Mouse (Mus musculus) liver, embryonic 14.5 days (tissue): ENCODE data around the gene Agbl5. TPM values are rescaled to one million over a fixed set of nuclear protein-coding genes. Genes with fewer than 3 reads are reported as not detected.

Experiments used
- ATAC-seq: fragments of 200-750 bp; cut with Nextera tagmentation; 2 replicates; pipeline ENCODE4 v1.8.0; 2017; ENCODE audit warnings: moderate number of reproducible peaks, mild to moderate bottlenecking, moderate library complexity; ENCODE audit not compliant: insufficient read depth
- DNase-seq, 3 experiments: peaks; one replicate each; pipeline ENCODE4 v3.0.0-alpha.2; 2012 to 2013; ENCODE audit warnings: low read depth in 3 of 3, low spot score in 3 of 3
- H3K27ac ChIP-seq: fragments of 300-500 bp; sonication (generic); 2 replicates; pipeline ENCODE4 v1.5.1; 2014; ENCODE audit warnings: moderate library complexity, mild to moderate bottlenecking, control low read depth, inconsistent platforms
- H3K27me3 ChIP-seq: fragments of 300-500 bp; sonication (generic); 2 replicates; pipeline ENCODE4 v1.6.1; 2014; ENCODE audit warnings: mild to moderate bottlenecking, low read length, moderate library complexity; ENCODE audit not compliant: control insufficient read depth, insufficient read depth
- H3K36me3 ChIP-seq: fragments of 300-500 bp; sonication (generic); replicated peaks from 2 replicates; pipeline ENCODE4 v1.6.1; 2014; ENCODE audit warnings: low read depth; ENCODE audit not compliant: control insufficient read depth, insufficient read depth
- H3K4me1 ChIP-seq, 2 experiments: fragments of 200-500 bp in 1 of 2; fragments of 300-500 bp in 1 of 2; sonication (generic) in 1 of 2; replicated peaks; 2 replicates each; pipeline ENCODE4 v1.6.1; 2012 to 2014; ENCODE audit warnings: antibody characterized with exemption in 1 of 2, inconsistent platforms in 1 of 2, low read length in 1 of 2; ENCODE audit not compliant: control insufficient read depth in 2 of 2, insufficient read depth in 2 of 2
- H3K4me2 ChIP-seq: fragments of 300-500 bp; sonication (generic); 2 replicates; pipeline ENCODE4 v1.6.1; 2014; ENCODE audit warnings: low read depth, mild to moderate bottlenecking, control low read depth, moderate library complexity
- H3K4me3 ChIP-seq, 2 experiments: fragments of 200-500 bp in 1 of 2; fragments of 300-500 bp in 1 of 2; sonication (generic) in 1 of 2; 2 replicates each; pipeline ENCODE4 v1.5.1; 2012 to 2014; ENCODE audit warnings: low read depth in 2 of 2, low read length in 2 of 2, mild to moderate bottlenecking in 2 of 2, control low read depth in 1 of 2, inconsistent platforms in 1 of 2, moderate library complexity in 1 of 2; ENCODE audit not compliant: insufficient read depth in 1 of 2
- H3K9ac ChIP-seq: fragments of 300-500 bp; sonication (generic); replicated peaks from 2 replicates; pipeline ENCODE4 v1.6.1; 2014; ENCODE audit warnings: mild to moderate bottlenecking, control low read depth, moderate library complexity
- H3K9me3 ChIP-seq: fragments of 300-500 bp; sonication (generic); 2 replicates; pipeline ENCODE4 v1.6.1; 2016; ENCODE audit warnings: low read length, mixed read lengths; ENCODE audit not compliant: control insufficient read depth
- CTCF ChIP-seq: IDR thresholded peaks from 2 replicates; pipeline ENCODE4 v1.5.1; 2016; ENCODE audit warnings: antibody characterized with exemption, low read depth, control low read depth
- EP300 ChIP-seq: IDR thresholded peaks from 2 replicates; pipeline ENCODE4 v1.6.1; 2016; ENCODE audit warnings: antibody characterized with exemption, low read depth
- WGBS: fragments of 180-500 bp; shearing (Covaris S2); extraction: QIAGEN DNeasy Blood & Tissue Kit; methylation state at CpG from one replicate; pipeline ENCODE4 v1.1.7; 2014; ENCODE audit not compliant: insufficient replicate concordance; 5-methylcytosine and 5-hydroxymethylcytosine counted together
- polyA plus RNA-seq, 2 experiments: library from polyadenylated mRNA; depleted of rRNA in 1 of 2; stranded (reverse) in 1 of 2; unstranded in 1 of 2; fragments of >200 nt; fragmentation: Nextera tagmentation in 1 of 2; extraction: Ambion mirVana in 1 of 2; gene quantifications; 2 replicates each; pipeline versions ENCODE4 v1.2.1 to v1.2.3; 2012 to 2014

Gene Agbl5
- polyA plus RNA-seq, 2 experiments: 4.8 to 5.0 TPM

GRCm38 (mm10) chr5:30853522-30853921 is 35.0 kb upstream of the Agbl5 start:
- 73% methylated on average over 4 of the region's 4 CpGs for WGBS
- Histone ChIP-seq H3K4me2 (no peak overlapping the region), H3K36me3 (no peaks in the 10 kb centered on the region), H3K27me3 (no peaks in the 10 kb centered on the region), H3K9ac (no peak overlapping the region), H3K4me1 (no peaks in the 10 kb centered on the region), H3K27ac (no peak overlapping the region), H3K4me3 (no peak overlapping the region), H3K9me3 (no peaks in the 10 kb centered on the region)
- no peak for DNase-seq
- TF ChIP-seq EP300: no peak
- no peak for TF ChIP-seq CTCF
- no peak for ATAC-seq

GRCm38 (mm10) chr5:30855674-30856073 is 32.8 kb upstream of the Agbl5 start:
- no peaks in the 10 kb centered on the region for H3K9me3 ChIP-seq
- H3K4me1 ChIP-seq: no peaks in the 10 kb centered on the region
- ATAC-seq (no peak), DNase-seq (no peak)
- no peaks in the 10 kb centered on the region for H3K27me3 ChIP-seq
- WGBS: 31% methylated on average over 3 of the region's 3 CpGs
- no peak overlapping the region for H3K27ac ChIP-seq
- TF ChIP-seq CTCF (peak; percentile 23), EP300 (no peak)
- no peak overlapping the region for H3K4me2 ChIP-seq
- H3K4me3 ChIP-seq: no peak overlapping the region
- no peaks in the 10 kb centered on the region for H3K36me3 ChIP-seq
- H3K9ac ChIP-seq: no peak overlapping the region

- H3K4me1 ChIP-seq: no peaks in the 10 kb centered on the region
- H3K27me3 ChIP-seq: no peaks in the 10 kb centered on the region
- no peak overlapping the region for H3K9ac ChIP-seq
- H3K36me3 ChIP-seq: no peaks in the 10 kb centered on the region
- WGBS: 61% methylated on average over 2 of the region's 2 CpGs
- H3K27ac ChIP-seq: no peak overlapping the region
- no peak overlapping the region for H3K4me3 ChIP-seq
- TF ChIP-seq CTCF (peak; percentile 31), EP300 (no peak)
- ATAC-seq (no peak), DNase-seq (no peak)
- no peaks in the 10 kb centered on the region for H3K9me3 ChIP-seq
- no peak overlapping the region for H3K4me2 ChIP-seq
Measured at GRCm38 (mm10) chr5:30856124-30856523, 32.4 kb upstream of the Agbl5 start.

GRCm38 (mm10) chr5:30863852-30864251 is 24.6 kb upstream of the Agbl5 start:
- peak; percentile 44 for TF ChIP-seq CTCF
- no peak for TF ChIP-seq EP300
- no peak for ATAC-seq
- no peaks in the 10 kb centered on the region for H3K36me3 ChIP-seq
- H3K4me1 ChIP-seq: peaks cover 0 to under 1% of the 10 kb centered on the region in 2 experiments; a peak in 2 of 4 replicates
- no peak overlapping the region for H3K4me3 ChIP-seq
- no peak for DNase-seq
- no peak overlapping the region for H3K27ac ChIP-seq
- H3K4me2 ChIP-seq: no peak overlapping the region
- no peak overlapping the region for H3K9ac ChIP-seq
- H3K27me3 ChIP-seq: no peaks in the 10 kb centered on the region
- H3K9me3 ChIP-seq: no peaks in the 10 kb centered on the region
- 31% methylated on average over 4 of the region's 4 CpGs for WGBS

- ATAC-seq (no peak), DNase-seq (no peak)
- WGBS: 39% methylated on average over 15 of the region's 15 CpGs
- Histone ChIP-seq H3K4me1 (peaks cover 2 to 4% of the 10 kb centered on the region in 2 experiments; a peak in 2 of 4 replicates), H3K9ac (no peak overlapping the region), H3K4me3 (no peak overlapping the region), H3K9me3 (no peaks in the 10 kb centered on the region), H3K4me2 (no peak overlapping the region), H3K36me3 (no peaks in the 10 kb centered on the region), H3K27ac (no peak overlapping the region), H3K27me3 (no peaks in the 10 kb centered on the region)
- TF ChIP-seq CTCF (no peak), EP300 (no peak)
Measured at GRCm38 (mm10) chr5:30864322-30864721, 24.2 kb upstream of the Agbl5 start.
